Mouse (Mus musculus) CH12.LX (cell line): ENCODE results near the gene Spc24.

Experiments
- CHD1 ChIP-seq: IDR thresholded peaks from 2 replicates; pipeline ENCODE4 v1.6.1; 2012; ENCODE audit warnings: low read depth, low read length, improper control_type of control experiment, inconsistent platforms
- CTCF ChIP-seq, 2 experiments: IDR thresholded peaks in 1 of 2; conservative IDR thresholded peaks in 1 of 2; 2 replicates each; pipeline ENCODE4 v1.5.1; 2011 to 2012; ENCODE audit warnings: low read depth in 2 of 2, low read length in 2 of 2, improper control_type of control experiment in 1 of 2, inconsistent platforms in 1 of 2, mild to moderate bottlenecking in 1 of 2, moderate library complexity in 1 of 2
- ETS1 ChIP-seq: conservative IDR thresholded peaks from 2 replicates; pipeline ENCODE4 v1.6.1; 2012; ENCODE audit warnings: low read depth, mild to moderate bottlenecking, inconsistent platforms, low read length, improper control_type of control experiment, moderate library complexity
- MAX ChIP-seq: IDR thresholded peaks from 2 replicates; pipeline ENCODE4 v1.6.1; 2011; ENCODE audit warnings: low read length, improper control_type of control experiment
- MYC ChIP-seq: IDR thresholded peaks from 2 replicates; pipeline ENCODE4 v1.6.1; 2011; ENCODE audit warnings: low read depth, mild to moderate bottlenecking, improper control_type of control experiment, low read length
- POLR2A ChIP-seq: IDR thresholded peaks from 2 replicates; pipeline ENCODE4 v1.6.1; 2011; ENCODE audit warnings: low read depth, mild to moderate bottlenecking, improper control_type of control experiment, low read length
- SIN3A ChIP-seq: IDR thresholded peaks from 2 replicates; pipeline ENCODE4 v1.6.1; 2012; ENCODE audit warnings: low read length, improper control_type of control experiment, inconsistent platforms

- no peak for TF ChIP-seq ETS1
- no peak for TF ChIP-seq POLR2A
- no peak for TF ChIP-seq MAX
- TF ChIP-seq CHD1 = no peak
- no peak for TF ChIP-seq SIN3A
- no peak for TF ChIP-seq CTCF (conservative IDR thresholded peaks at IDR 0.05 in 1 of 2, IDR thresholded peaks at IDR 0.05 in 1 of 2; ENCODE audit: low read depth in 2 of 2, low read length in 2 of 2)
- TF ChIP-seq MYC = no peak
Observed at GRCm38 (mm10) chr9:21733989-21734388, 26.1 kb downstream of the Spc24 start.
